Mouse (Mus musculus) right cerebral cortex, postnatal 36 days (tissue): ENCODE data around the gene Cfap54.

ENCODE experiments used
- DNase-seq, 2 experiments: peaks; one replicate each; pipeline ENCODE4 v3.0.0; 2022; ENCODE audit warnings: low spot score in 2 of 2, mixed read lengths in 1 of 2

Cfap54 gene

DNA sequence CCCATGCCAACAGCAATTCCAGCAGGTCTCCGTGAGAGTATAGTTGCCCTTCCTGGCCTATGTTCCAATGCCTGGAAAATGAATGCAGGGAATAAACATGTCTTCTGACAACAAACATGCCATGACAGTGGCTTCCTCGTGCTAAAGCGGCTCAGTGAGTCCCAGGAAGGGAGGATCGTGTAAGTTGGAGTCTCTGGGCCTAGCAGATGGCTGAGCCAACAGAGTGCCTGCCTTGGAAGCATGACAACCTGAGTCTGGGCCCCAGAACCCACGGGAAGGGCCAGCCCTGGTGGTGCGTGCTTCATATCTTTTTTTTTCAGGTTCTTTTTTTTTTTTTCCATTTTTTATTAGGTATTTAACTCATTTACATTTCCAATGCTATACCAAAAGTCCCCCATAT is 27.6 kb downstream of the Cfap54 start:
- DNase-seq, result peak in 1 of 2 experiments; percentile 32

DNA sequence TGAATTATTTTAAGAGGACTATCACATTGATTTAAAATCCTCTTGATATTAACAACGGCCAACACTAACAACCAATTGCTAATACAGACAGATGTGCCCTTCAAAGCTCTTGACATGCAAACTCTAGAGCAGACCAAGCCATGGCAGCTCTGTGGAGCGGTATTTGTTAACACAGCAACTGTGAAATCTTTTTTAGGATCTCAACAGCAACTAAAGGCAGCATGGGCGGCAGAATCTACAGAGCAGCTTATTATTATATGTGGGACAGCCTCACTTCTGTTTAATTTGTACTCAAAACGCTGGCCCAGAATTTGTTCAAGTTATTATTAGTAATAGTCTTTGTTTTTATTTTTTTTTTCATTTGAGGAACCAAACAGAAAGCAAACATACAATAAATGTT is 28.1 kb downstream of the Cfap54 start:
- DNase-seq, result no peak

DNA sequence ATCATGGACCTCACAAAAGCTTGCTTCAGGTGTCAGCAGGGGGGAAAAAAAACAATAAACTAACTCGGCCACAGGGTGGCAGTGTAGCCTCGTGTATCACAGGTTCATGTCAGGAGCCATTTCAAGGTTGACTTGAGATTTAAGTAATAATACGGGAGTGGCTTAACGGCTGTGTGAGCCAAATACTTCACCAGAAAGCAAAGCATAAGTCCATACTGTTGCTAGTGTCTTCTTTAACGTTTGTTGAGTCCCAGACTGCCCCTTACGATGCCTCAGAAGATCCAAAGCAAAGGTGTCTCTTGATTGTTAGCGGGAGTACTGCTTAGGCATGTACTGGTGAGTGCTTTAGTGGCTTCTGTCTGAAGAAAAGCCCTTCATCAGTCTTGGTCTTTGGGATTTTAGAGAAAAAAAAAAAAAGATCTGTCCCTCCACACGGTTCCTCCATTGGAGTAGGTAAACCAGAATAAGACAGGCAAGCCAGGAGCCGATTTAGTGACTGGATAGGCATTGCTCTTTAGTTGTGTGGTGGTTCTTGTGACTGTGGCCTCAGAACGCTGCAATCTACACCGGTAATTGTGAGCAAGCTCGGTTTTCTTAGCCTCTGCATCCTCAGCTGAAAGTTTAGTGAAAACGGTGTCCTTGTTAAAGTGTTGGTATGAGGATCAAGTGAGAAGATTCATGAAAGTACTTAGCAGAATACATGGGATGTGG is 30.2 kb downstream of the Cfap54 start:
- peak in 1 of 2 experiments; percentile 59 for DNase-seq

GRCm38 (mm10) chr10:93050571-93050970 is 30.8 kb downstream of the Cfap54 start:
- no peak for DNase-seq

DNA sequence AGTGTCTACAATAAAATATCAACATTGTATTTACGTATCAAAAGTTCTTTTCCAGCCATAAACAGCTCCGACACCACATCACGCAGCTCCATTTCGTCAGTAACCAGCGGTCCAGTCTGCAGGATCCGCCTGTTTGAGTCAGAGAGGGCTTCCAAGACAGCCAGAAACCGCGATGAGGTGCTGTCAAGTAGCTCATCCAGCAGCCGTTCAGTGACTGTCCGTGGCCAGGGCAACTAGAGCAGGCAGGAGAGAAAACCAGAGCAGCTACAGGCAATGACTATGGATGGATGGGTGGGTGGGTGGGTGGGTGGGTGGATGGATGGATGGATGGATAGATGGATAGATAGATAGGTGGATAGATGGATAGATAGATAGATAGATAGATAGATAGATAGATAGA is 38.2 kb downstream of the Cfap54 start:
- no peak for DNase-seq

- no peak for DNase-seq
These were observed 39.6 kb downstream of the Cfap54 start for GRCm38 (mm10) chr10:93041850-93042249.

GRCm38 (mm10) chr10:93041392-93041791 is 40.0 kb downstream of the Cfap54 start:
- DNase-seq, result no peak

DNA sequence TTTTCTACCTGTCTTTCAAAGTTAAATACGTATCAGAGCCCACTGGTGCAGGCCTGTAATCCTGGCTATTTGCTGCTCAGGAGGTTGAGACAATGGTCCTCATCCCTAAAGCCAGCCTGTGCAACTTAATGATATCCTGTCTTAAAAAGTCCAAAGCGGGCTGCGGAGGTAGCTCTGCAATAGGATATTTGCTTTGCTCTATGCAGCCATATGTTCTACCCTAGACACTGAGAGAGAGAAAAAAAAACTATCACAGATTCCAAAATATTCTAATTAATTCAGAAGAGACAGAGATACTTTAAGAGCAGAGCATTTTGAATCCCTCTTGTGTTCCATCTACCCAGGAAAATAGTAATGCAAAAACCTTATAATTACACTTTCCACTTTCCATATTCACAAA is 44.9 kb downstream of the Cfap54 start:
- DNase-seq, result no peak

GRCm38 (mm10) chr10:93035489-93035888 is 45.9 kb downstream of the Cfap54 start:
- no peak for DNase-seq

DNA sequence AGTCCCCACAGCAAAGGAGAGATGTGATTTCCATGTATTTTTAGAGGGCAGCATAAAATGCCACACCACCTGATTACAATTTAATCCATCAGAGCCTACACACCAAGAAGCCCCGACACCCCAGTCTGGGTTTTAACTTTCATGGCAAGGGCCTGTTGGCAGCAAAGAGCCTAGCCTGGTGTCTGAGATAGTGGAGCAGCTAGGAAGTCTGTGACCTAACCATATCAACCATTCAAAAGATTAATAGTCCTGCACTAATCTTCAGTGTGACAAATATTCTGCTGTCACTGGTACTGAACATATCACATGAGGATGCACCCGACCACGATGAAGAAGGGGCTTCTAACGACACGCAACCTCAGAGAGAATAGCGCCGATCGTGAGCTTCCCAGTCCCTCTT is 58.1 kb downstream of the Cfap54 start:
- no peak for DNase-seq

GRCm38 (mm10) chr10:93014059-93014795 is 67.2 kb downstream of the Cfap54 start:
- DNase-seq, result peak; percentile 32 to 45

DNA sequence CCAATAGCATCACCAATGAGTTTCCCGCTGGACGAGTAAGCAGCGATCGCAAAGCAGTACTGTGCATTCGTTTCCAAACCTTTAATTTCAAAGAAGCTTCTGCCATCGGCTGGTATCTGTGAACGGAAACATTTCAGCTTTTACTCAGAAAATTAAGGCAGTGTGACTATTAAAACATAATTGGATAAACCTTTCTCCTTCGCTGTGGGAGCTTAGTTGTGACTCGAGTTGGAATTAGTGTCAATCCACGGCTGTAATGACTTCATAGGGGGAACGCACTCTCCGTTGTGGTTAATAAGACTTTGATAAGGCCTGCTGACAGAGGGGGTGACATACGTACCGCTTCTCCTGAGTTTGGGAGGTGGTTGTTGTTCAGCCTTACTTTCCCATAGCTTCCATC is 70.3 kb downstream of the Cfap54 start:
- no peak for DNase-seq

GRCm38 (mm10) chr10:93006970-93007369 is 74.4 kb downstream of the Cfap54 start:
- DNase-seq, result no peak

- no peak for DNase-seq
These were observed 75.0 kb downstream of the Cfap54 start for GRCm38 (mm10) chr10:93006405-93006804.

GRCm38 (mm10) chr10:92998536-92998935 is 82.9 kb downstream of the Cfap54 start:
- DNase-seq, result no peak

DNA sequence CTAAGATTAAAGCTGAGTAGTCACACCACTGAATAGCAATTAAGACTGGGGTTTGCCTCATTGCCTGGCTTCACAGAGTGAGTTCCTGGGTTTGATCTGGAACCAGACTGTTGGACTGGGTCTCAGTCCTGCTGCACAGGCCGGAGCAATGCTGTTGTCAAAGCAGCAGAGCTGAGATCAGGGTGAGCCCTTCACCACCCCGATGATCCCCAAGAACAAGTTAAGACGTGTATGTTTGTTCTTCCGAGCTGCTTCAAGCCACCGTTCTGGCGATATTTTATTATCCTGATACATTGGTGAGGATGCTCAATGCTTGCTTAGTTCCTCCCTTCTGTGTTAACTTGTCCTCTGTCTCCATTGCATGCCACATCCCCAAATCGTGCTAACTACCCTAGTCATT is 86.2 kb downstream of the Cfap54 start:
- no peak for DNase-seq

GRCm38 (mm10) chr10:92994340-92994739 is 87.1 kb downstream of the Cfap54 start:
- no peak for DNase-seq

GRCm38 (mm10) chr10:92992526-92992925 is 88.9 kb downstream of the Cfap54 start:
- DNase-seq, result no peak

- no peak for DNase-seq
These were observed 90.8 kb downstream of the Cfap54 start for GRCm38 (mm10) chr10:92990576-92990975.

GRCm38 (mm10) chr10:92965134-92965533 is 116.3 kb downstream of the Cfap54 start:
- no peak for DNase-seq

GRCm38 (mm10) chr10:92950044-92950443 is 131.4 kb downstream of the Cfap54 start:
- DNase-seq, result no peak

DNA sequence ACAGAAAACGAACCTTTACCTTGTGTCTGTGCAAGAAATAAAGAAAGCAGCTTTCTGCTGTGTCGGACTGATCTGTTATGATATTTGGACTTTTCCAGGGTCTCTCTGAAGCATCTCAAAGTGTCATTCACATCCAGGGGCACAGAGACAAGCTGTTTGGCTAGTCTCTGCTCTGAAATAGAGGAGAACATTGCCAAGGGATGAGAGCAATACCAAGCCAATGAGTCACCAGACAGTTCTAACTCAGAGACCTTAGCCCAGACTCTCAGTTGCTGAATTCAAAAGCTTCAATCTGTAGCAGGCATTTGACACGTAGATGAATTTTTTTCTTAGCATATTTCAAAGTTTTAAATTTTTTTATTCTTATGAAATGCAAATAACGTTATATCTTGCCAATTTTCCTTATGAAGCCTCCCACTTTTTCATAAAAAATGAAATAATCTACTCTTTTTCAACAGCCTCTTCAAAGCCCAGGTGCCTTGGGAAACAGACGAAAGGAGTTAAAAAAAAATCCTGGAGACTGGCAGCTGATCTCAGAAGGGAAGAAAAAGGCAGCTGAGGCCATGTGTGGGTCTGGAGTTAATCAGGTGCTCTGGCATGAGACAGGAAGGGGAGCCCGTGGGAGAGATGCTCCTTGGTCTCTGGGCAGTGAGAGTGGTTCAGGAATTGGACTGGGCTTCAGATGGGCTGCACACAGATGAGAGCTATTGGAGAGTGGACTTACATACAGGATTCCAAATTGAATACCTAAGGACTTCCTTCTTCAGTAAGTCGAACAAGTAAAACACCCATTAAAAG is 138.4 kb downstream of the Cfap54 start:
- no peak for DNase-seq

DNA sequence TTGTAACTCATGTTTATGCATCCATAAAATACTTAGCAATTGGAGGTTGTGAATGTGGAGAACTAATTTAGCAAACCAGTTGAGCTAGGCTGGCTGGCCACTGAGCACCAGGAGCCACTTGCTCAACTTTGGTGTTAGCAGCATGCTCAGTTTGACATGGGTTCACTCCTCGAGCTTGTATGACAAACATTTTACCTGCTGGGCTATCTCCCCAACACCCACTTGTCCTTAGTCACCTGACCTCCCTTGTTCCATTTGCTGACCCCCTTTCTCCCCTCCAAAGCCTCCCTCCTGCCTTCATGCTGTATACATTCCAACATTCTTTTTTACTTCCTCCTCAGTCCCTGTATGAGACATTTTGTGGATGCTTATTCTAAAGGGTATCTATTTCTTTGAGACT is 139.8 kb downstream of the Cfap54 start:
- DNase-seq, result no peak
